Mouse (Mus musculus): Measurements from ENCODE around the gene Dlk2.

Gene Dlk2

DNA sequence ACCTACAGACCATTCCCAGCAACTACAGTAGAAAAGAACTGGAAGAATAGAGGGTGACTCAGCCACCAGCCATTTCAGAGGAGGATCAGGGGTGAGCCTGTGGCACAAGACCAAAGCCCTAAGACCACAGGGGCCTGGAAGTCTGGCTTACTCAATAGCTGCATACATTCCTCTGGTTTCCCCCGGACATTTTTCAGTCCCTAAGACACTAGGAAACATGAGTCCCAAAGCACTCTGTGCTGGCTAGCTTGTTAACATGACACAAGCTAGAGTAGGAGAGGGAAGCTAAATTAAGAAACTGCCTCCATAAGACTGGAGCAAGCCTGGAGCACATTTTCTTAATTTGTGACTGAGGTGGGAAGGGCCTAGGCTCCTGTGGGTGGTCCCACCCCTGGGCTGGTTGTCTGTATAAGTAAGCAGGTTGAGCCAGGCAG, 23.4 kb upstream of the Dlk2 start:
- DNase-seq = no peak

DNA sequence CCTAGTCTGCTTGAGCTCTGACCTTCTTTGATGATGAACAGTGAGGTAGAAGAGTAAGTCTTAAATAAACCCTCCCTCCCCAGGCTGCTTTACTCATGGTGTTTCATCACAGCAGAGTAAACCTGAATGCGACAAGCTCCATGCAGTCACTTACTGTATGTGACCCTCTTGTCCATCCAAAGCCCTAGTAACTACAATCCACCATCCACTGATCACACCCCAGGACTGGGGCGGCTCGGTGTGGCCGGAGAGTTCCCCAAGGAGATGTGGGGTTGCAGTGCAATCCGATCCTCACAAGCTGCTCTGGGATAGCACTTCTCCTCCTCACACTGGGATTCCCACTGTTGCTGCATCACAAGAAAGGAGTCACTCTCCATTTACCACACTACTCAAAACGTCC, 22.8 kb upstream of the Dlk2 start:
- DNase-seq = no peak

- no peak for DNase-seq
These were observed 22.2 kb upstream of the Dlk2 start for GRCm38 (mm10) chr17:46275034-46275433.

- DNase-seq = no peak
These were observed 21.7 kb upstream of the Dlk2 start for GRCm38 (mm10) chr17:46275506-46275905.

DNA sequence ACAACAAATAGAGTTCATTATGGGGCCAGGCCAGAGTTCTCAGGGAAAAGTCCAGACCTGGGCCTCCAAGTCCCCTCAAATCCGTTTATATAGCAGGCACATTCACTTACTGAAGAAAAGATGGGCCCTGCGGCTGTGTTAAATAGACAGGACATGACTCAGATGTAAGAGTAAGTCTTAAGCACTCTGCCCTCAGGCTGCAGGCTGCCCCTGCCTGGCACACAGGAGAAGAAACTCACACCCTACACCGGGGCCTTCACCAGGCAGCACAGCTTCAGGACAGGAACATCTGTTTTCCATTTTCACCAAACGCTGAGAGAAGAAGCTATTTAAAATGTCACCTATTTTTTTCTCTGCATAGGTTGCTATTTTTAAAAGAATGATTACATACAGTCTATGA, 19.6 kb upstream of the Dlk2 start:
- DNase-seq = no peak

GRCm38 (mm10) chr17:46278011-46278765, 19.0 kb upstream of the Dlk2 start:
- no peak for DNase-seq

GRCm38 (mm10) chr17:46282483-46283123, 14.6 kb upstream of the Dlk2 start, which contains the start of gene Tjap1:
Gene Tjap1 (minus strand): TSS chr17:46283026.
- DNase-seq = peak; percentile 76

DNA sequence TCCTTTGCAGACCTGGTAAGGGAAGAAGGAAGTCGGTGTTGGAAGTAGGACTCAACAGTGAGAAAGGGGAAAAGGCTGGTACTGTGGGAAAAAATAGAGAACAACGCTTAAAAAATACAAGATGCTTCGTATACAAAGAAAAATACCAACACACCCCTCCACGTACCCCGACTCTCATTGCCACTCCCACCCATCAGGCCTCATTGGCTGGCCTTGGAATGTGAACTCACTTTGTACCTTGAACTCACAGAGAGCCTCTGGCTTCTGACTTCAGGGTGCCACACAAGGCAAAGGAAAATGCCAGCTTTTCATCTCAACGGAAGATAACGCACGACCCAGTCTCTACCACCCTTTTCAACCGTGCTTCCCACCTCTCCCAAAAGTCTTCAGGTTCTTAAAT, 14.1 kb upstream of the Dlk2 start:
- no peak for DNase-seq

DNA sequence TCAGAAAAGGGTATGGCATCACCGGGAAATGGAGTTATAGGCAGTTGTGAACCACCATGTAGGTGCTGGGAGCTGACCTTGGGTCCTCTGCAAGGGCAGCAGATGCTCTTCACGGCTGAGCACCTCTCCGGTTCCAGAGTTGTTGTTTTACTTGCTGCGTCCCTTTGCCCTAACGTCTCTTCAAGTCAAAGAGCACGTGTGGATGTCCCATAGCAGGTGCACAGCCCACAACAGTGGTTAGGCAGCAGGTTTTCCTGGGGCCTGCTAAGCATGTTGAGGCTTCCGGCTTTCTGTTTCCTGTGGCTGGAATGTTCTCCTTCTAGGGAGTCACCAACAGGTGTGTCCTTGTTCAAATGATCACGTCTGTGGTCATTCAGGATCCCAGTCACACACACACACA, 13.3 kb upstream of the Dlk2 start:
- no peak for DNase-seq

- DNase-seq = no peak
These were observed 12.6 kb upstream of the Dlk2 start for GRCm38 (mm10) chr17:46284653-46285052.

GRCm38 (mm10) chr17:46285407-46285806, 11.8 kb upstream of the Dlk2 start:
- DNase-seq = no peak

DNA sequence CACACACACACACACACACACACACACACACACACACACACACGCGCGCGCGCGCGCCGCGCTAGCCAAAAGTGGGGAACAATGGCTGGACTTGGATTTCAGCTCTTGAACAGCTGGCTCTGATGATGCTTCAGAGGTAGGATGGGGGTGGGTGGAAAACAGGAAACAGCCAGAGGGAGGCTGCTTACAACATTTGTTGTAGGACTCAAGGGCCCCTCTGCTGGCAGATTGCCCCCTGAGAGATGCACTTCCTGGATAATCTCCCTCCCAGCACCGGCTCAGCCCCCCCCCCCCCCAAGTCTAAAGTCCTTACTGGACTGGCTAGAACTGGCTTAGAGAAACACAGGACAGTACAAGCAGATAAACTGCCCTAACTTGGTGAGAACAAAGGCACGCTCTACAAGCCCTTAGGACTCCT, 9.5 kb upstream of the Dlk2 start:
- no peak for DNase-seq

DNA sequence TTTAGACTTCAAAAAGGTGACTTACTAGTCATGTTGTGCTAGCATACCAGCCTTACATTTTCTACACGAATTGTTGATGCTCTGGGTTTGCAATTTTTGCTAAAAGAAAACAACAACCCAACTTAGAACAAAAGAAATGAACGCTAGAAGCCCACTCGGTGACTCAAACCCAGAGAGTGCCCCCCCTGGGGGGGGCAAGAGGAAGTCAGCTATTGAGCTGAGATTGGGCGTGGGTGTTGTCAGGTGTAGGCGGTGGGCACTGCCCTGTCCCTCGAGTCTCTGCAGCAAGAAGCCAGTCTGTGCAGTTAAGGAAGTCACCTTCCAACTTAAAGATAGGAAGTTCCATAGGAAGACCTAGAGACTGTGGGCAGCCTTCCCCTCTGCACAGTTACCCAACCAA, 620 bp upstream of the Dlk2 start:
- DNase-seq = no peak

GRCm38 (mm10) chr17:46297028-46297363, 225 bp upstream of the Dlk2 start:
- DNase-seq = no peak

- DNase-seq = peak; percentile 80
These were observed 1.1 kb downstream of the Dlk2 start for GRCm38 (mm10) chr17:46298220-46298913.

DNA sequence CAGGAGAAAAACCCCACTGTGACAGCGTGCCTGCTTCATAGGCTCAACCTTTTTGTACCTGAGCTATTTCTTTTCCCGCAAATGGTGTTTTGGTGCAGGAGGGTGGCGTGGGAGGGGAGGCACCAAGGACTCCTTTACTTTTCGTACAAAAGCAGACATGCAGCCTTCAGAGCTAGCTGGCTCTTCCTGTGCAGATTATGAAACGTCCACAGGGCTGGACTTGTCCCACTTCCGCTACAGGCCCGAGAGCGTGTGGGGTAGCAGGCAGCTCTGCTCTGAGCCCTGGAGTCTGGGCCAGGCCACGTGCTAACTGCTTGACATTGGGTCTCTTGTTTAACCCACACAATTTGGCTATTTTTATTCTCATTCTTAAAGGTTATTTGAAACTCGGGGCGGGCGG, 4.7 kb downstream of the Dlk2 start:
- DNase-seq = peak; percentile 55

DNA sequence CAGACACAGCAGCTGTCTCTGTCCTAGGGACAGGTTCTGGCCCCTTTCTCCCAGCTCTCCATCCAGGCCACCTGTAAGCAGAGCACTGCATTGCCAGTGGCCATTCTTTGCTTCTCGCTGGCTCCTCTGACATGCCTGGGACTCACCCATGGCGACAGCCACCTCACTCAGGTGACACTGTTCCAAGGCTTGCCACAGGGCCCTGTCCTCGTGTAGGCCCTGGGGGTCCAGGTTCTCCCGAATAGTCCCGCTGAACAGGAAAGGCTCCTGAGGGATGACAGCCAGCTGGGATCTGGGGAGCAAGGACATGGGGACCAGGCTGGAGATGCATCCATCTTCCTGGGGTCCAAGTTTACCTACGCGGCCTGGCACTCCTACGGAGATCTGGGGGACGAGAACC, 7.0 kb downstream of the Dlk2 start:
- DNase-seq = no peak

- DNase-seq = no peak
These were observed 9.7 kb downstream of the Dlk2 start for GRCm38 (mm10) chr17:46306956-46307355.

GRCm38 (mm10) chr17:46309835-46310234, 12.6 kb downstream of the Dlk2 start:
- DNase-seq = no peak

DNA sequence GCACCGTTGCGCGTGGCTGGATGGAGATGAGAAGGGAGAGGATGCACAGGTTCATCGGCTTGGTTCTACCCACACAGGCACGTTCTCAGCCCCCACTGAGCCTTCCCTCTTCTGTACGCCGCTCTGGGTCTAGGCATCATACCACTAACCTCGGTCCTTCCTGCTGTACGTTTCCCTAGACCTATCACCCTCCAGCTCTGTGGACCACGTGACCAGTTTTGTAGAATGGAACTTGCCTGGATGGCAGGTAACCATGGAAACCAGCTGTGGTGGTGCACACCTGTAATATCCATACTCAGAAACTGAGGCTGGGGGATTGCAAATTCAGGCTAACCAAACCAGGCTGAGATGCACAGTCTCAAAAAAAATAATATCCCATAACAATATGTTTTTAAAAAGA, 13.3 kb downstream of the Dlk2 start:
- no peak for DNase-seq

GRCm38 (mm10) chr17:46313135-46313715, 16.0 kb downstream of the Dlk2 start:
- DNase-seq = no peak

GRCm38 (mm10) chr17:46315813-46316212, 18.6 kb downstream of the Dlk2 start:
- no peak for DNase-seq

DNA sequence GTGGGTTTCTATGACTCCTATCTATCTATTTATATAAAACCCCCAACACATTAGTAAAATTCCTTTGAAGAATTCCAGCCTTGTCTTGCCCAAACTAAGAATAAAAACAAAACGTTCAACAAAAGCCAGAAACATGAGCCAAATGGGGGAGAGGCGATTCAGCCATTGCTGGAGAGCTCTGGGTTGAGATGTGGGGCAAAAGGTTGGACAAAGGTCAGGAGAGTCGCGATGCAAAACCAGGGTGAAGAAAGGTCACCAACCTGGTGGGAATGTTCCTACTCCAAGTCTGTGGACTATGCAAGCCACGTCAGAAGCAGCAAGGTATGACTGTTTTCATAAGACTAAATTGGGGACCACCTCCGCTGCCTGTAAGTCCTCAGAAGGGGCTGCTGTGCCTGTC, 23.3 kb downstream of the Dlk2 start:
- DNase-seq = no peak
